Comparison of ENCODE assay signal across 8 mouse cellular contexts in genomic region chr1:36307121-36307494, GRCm38 (mm10). TPM values are rescaled to one million over a fixed set of nuclear protein-coding genes. Genes with fewer than 3 reads are reported as not detected.
DNase-seq lines count a peak whose midpoint lies in the region; ATAC-seq and TF ChIP-seq lines count a peak whose summit lies in the region.

No protein-coding gene starts in this region.

- no peak overlapping the region for H3K4me3 ChIP-seq in forebrain, embryonic 11.5 days (ENCODE audit: low read depth, low read length)
- no peak overlapping the region for H3K4me3 ChIP-seq in forebrain, embryonic 16.5 days (replicated peaks; ENCODE audit: low read length)
- 0 out of 2 replicates have a peak overlapping the region, but pooled peaks have one; percentile 72 for H3K4me3 ChIP-seq in liver, embryonic 11.5 days (ENCODE audit: low read depth, low read length)
- H3K4me3 ChIP-seq in intestine, embryonic 16.5 days (ENCODE audit: low read length), result no peak overlapping the region
- H3K4me3 ChIP-seq in midbrain, postnatal 0 days (ENCODE audit: low read depth, low read length), result no peak overlapping the region

- no peak for DNase-seq in forebrain, embryonic 11.5 days (ENCODE audit: low spot score)
- no peak for DNase-seq in liver, embryonic 11.5 days (ENCODE audit: low spot score)
- DNase-seq in liver, result no peak
- no peak for DNase-seq in midbrain, postnatal 0 days (ENCODE audit: low spot score)
- DNase-seq in thymus, postnatal 25 days, result no peak
- DNase-seq in frontal cortex, postnatal 25 days (ENCODE audit: low spot score in 2 of 2), result no peak

- no peak overlapping the region for H3K4me2 ChIP-seq in forebrain, embryonic 11.5 days (ENCODE audit: low read depth, low read length, severe bottlenecking)
- no peak overlapping the region for H3K4me2 ChIP-seq in forebrain, embryonic 16.5 days (ENCODE audit: low read length)
- H3K4me2 ChIP-seq in liver, embryonic 11.5 days, result no peak overlapping the region
- H3K4me2 ChIP-seq in intestine, embryonic 16.5 days (ENCODE audit: low read depth, low read length), result no peak overlapping the region
- no peak overlapping the region for H3K4me2 ChIP-seq in midbrain, postnatal 0 days (ENCODE audit: low read depth, low read length, poor library complexity, severe bottlenecking)

- H3K36me3 ChIP-seq in forebrain, embryonic 11.5 days (ENCODE audit: control insufficient read depth, insufficient read depth, low read length), result no peaks in the 10 kb centered on the region
- H3K36me3 ChIP-seq in forebrain, embryonic 16.5 days (ENCODE audit: control insufficient read depth, insufficient read depth), result no peaks in the 10 kb centered on the region
- H3K36me3 ChIP-seq in liver, embryonic 11.5 days (ENCODE audit: control insufficient read depth, insufficient read depth, low read length), result no peaks in the 10 kb centered on the region
- H3K36me3 ChIP-seq in intestine, embryonic 16.5 days (ENCODE audit: control insufficient read depth, insufficient read depth, low read length), result no peaks in the 10 kb centered on the region
- no peaks in the 10 kb centered on the region for H3K36me3 ChIP-seq in midbrain, postnatal 0 days (ENCODE audit: insufficient read depth, low read length)

- peak; percentile 31 for ATAC-seq in forebrain, embryonic 11.5 days (replicated peaks; ENCODE audit: low FRiP score)
- ATAC-seq in forebrain, embryonic 16.5 days, result no peak
- ATAC-seq in liver, embryonic 11.5 days (replicated peaks; ENCODE audit: low FRiP score), result no peak
- peak; percentile 14 for ATAC-seq in intestine, embryonic 16.5 days
- peak; percentile 26; the same call in 1 of the 2 replicates for ATAC-seq in midbrain, postnatal 0 days (ENCODE audit: low FRiP score)

- 64% methylated on average over 7 of the region's 7 CpGs for WGBS in forebrain, embryonic 11.5 days
- WGBS in forebrain, embryonic 16.5 days, result 67% methylated on average over 7 of the region's 7 CpGs
- WGBS in liver, embryonic 11.5 days, result 45% methylated on average over 7 of the region's 7 CpGs
- 69% methylated on average over 7 of the region's 7 CpGs for WGBS in intestine, embryonic 16.5 days
- WGBS in midbrain, postnatal 0 days, result 72% methylated on average over 7 of the region's 7 CpGs

- TF ChIP-seq CTCF in midbrain, postnatal 0 days (IDR thresholded peaks at IDR 0.05), result no peak

- H3K4me1 ChIP-seq in forebrain, embryonic 11.5 days (replicated peaks; ENCODE audit: control insufficient read depth, insufficient read depth, low read length), result peaks cover 8% of the 10 kb centered on the region
- H3K4me1 ChIP-seq in forebrain, embryonic 16.5 days (replicated peaks; ENCODE audit: control insufficient read depth, insufficient read depth, low read length), result peaks cover 21% of the 10 kb centered on the region
- H3K4me1 ChIP-seq in liver, embryonic 11.5 days (replicated peaks; ENCODE audit: control insufficient read depth, insufficient read depth, low read length), result peaks cover 14% of the 10 kb centered on the region
- peaks cover 12% of the 10 kb centered on the region; the same call in 1 of the 2 replicates for H3K4me1 ChIP-seq in intestine, embryonic 16.5 days (ENCODE audit: control insufficient read depth, insufficient read depth, low read length)
- H3K4me1 ChIP-seq in midbrain, postnatal 0 days (ENCODE audit: insufficient read depth, low read length), result no peaks in the 10 kb centered on the region; the same call in 1 of the 2 replicates

- H3K9me3 ChIP-seq in forebrain, embryonic 11.5 days (ENCODE audit: control insufficient read depth, low read length), result no peaks in the 10 kb centered on the region
- no peaks in the 10 kb centered on the region for H3K9me3 ChIP-seq in forebrain, embryonic 16.5 days (ENCODE audit: control insufficient read depth, low read length)
- H3K9me3 ChIP-seq in liver, embryonic 11.5 days (ENCODE audit: control insufficient read depth, low read length), result no peaks in the 10 kb centered on the region
- H3K9me3 ChIP-seq in intestine, embryonic 16.5 days (ENCODE audit: control insufficient read depth, low read length), result no peaks in the 10 kb centered on the region
- no peaks in the 10 kb centered on the region for H3K9me3 ChIP-seq in midbrain, postnatal 0 days (ENCODE audit: low read length)

- H3K27me3 ChIP-seq in forebrain, embryonic 11.5 days (ENCODE audit: control insufficient read depth, insufficient read depth, low read length), result peaks cover 12% of the 10 kb centered on the region
- H3K27me3 ChIP-seq in forebrain, embryonic 16.5 days (replicated peaks; ENCODE audit: control insufficient read depth, insufficient read depth, low read length), result peaks cover 4% of the 10 kb centered on the region
- peaks cover 40% of the 10 kb centered on the region for H3K27me3 ChIP-seq in liver, embryonic 11.5 days (replicated peaks; ENCODE audit: control insufficient read depth, insufficient read depth, low read length)
- H3K27me3 ChIP-seq in intestine, embryonic 16.5 days (replicated peaks; ENCODE audit: control insufficient read depth, insufficient read depth, low read length), result peaks cover 17% of the 10 kb centered on the region; the same call in 1 of the 2 replicates
- 0 out of 2 replicates have a peak, but pooled peaks cover 4% of the 10 kb centered on the region for H3K27me3 ChIP-seq in midbrain, postnatal 0 days (ENCODE audit: insufficient read depth, low read length)

- no peak overlapping the region for H3K27ac ChIP-seq in forebrain, embryonic 11.5 days (ENCODE audit: low read depth, low read length)
- H3K27ac ChIP-seq in forebrain, embryonic 16.5 days (ENCODE audit: low read length), result no peak overlapping the region
- H3K27ac ChIP-seq in liver, embryonic 11.5 days (ENCODE audit: low read depth, low read length), result no peak overlapping the region
- no peak overlapping the region for H3K27ac ChIP-seq in intestine, embryonic 16.5 days (ENCODE audit: low read length)
- H3K27ac ChIP-seq in midbrain, postnatal 0 days (ENCODE audit: low read depth, low read length), result no peak overlapping the region

- H3K9ac ChIP-seq in forebrain, embryonic 11.5 days (ENCODE audit: low read length), result no peak overlapping the region
- no peak overlapping the region for H3K9ac ChIP-seq in forebrain, embryonic 16.5 days (replicated peaks; ENCODE audit: low read depth, low read length)
- H3K9ac ChIP-seq in liver, embryonic 11.5 days (ENCODE audit: low read depth, low read length), result no peak overlapping the region
- H3K9ac ChIP-seq in intestine, embryonic 16.5 days (ENCODE audit: low read depth, low read length), result no peak overlapping the region
- H3K9ac ChIP-seq in midbrain, postnatal 0 days (replicated peaks; ENCODE audit: low read length, poor library complexity, severe bottlenecking), result no peak overlapping the region

RNA-seq across cellular contexts. Expression of gene Arid5a, which starts 0.4 kb away (rescaled TPM):
- polyA plus RNA-seq in forebrain, embryonic 11.5 days (2014; fragmentation: Nextera tagmentation; extraction: Ambion mirVana), result 2.5 and 3.3 TPM in 2 replicates
- 3.8 and 4.7 TPM in 2 replicates for polyA plus RNA-seq in forebrain, embryonic 16.5 days (2015; fragmentation: Nextera tagmentation; extraction: Ambion mirVana)
- polyA plus RNA-seq in liver, embryonic 11.5 days (2014; fragmentation: Nextera tagmentation; extraction: Ambion mirVana), result 2.4 and 3.9 TPM in 2 replicates
- polyA plus RNA-seq in intestine, embryonic 16.5 days (2015; fragmentation: Nextera tagmentation; extraction: Ambion mirVana), result 4.1 and 4.8 TPM in 2 replicates
- 3.9 and 5.4 TPM in 2 replicates for total RNA-seq in midbrain, postnatal 0 days (2014; rRNA removed)
- polyA plus RNA-seq in midbrain, postnatal 0 days (2015; fragmentation: Nextera tagmentation; extraction: Ambion mirVana), result 3.1 and 3.4 TPM in 2 replicates

RNA-seq across cellular contexts. Expression of gene Neurl3, which starts 32.6 kb away (rescaled TPM):
- 0.16 and 0.47 TPM in 2 replicates for polyA plus RNA-seq in forebrain, embryonic 11.5 days (2014; fragmentation: Nextera tagmentation; extraction: Ambion mirVana)
- polyA plus RNA-seq in forebrain, embryonic 16.5 days (2015; fragmentation: Nextera tagmentation; extraction: Ambion mirVana), result 0.41 and 0.47 TPM in 2 replicates
- polyA plus RNA-seq in liver, embryonic 11.5 days (2014; fragmentation: Nextera tagmentation; extraction: Ambion mirVana), result 4.5 and 4.6 TPM in 2 replicates
- 29.6 and 31.0 TPM in 2 replicates for polyA plus RNA-seq in intestine, embryonic 16.5 days (2015; fragmentation: Nextera tagmentation; extraction: Ambion mirVana)
- total RNA-seq in midbrain, postnatal 0 days (2014; rRNA removed), result 0.66 and 1.0 TPM in 2 replicates
- polyA plus RNA-seq in midbrain, postnatal 0 days (2015; fragmentation: Nextera tagmentation; extraction: Ambion mirVana), result 2.3 and 2.4 TPM in 2 replicates

Comparison
In these comparisons a context has a peak if more than half of its experiments do, and no peak if none do; other contexts are left out.
1. ATAC-seq: peak in forebrain, embryonic 11.5 days (single experiment), intestine, embryonic 16.5 days (single experiment) and midbrain, postnatal 0 days (single experiment); none in forebrain, embryonic 16.5 days (single experiment) and liver, embryonic 11.5 days (single experiment).